Mouse (Mus musculus) skeletal muscle tissue, adult 2 months (tissue): ENCODE data around the gene Sox6.
A peak's percentile ranks its signal among the peaks of the same experiment; 100 is the strongest.
"Not testable (repeated sequence)": the region's sequence is repeated elsewhere in the genome, so short reads cannot be mapped to it uniquely, and the experiment has no call there.

Experiments
- DNase-seq: peaks from one replicate; pipeline ENCODE4 v3.0.0-alpha.2; 2012; ENCODE audit warnings: low read depth, low spot score

Sox6 gene

GRCm38 (mm10) chr7:115662121-115662520 lies 376.5 kb downstream of the Sox6 start:
- no peak for DNase-seq

DNA sequence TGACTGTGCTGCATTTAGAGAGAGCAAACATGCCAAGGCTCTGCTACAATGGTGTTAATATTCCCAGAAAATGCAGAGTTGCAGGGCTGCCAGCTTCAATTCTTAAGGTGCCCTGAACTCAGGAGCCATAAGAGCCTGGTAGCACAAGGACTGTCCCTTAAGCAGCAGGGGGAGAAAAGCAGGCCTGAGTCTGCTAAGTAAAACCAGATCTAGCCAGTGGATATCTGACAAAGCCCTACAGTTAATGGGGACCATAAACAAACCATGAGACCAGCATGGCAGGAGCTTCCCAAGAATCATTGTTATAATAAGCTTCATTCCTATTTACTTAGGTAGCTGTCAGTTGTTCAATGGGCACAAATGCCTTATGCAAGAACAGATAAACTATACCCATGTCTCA lies 391.9 kb downstream of the Sox6 start:
- no peak for DNase-seq

DNA sequence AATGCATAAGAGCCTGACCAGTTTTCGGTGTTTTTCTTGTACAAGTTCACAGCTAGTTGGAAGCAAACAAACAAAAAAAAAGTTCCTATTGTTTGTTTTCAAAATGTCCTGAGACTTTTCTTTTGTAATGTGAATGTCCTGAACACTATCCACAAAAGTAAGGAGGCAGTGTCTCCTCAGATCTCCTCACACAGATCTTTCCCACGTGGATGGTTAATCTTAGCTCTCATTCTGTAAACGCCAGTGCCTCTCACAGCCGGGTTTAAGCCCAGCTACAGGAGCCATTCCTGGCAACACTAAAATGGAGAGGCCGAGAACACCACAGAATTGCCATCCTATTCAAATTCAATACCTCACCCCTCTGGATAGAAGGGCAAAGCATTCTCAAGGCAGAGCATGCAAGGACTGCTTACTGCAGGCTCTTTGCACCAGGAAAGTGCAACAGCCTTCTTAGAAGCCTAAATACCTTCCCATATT lies 392.6 kb downstream of the Sox6 start:
- no peak for DNase-seq

- DNase-seq: no peak
Measured at GRCm38 (mm10) chr7:115645272-115645970, 393.2 kb downstream of the Sox6 start.

DNA sequence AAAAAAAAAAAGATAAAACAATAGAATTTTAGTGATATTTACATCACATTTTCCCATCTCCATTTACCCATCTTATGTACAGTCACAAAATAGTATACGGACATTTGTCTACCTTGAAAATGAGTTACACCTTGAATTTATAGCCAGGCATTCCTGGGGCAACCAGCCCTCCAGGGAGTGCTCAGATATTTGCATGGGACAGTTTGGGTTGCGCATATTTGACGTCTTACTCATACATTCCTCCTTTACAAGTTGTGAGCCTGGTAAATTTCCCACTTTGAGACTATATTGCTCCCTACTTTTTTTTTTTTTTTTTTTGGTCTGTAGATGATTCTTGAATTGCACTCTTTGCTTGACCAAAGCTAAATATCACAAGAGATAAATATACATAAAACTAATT lies 407.9 kb downstream of the Sox6 start:
- no peak for DNase-seq

- no peak for DNase-seq
Measured at GRCm38 (mm10) chr7:115630287-115630686, 408.3 kb downstream of the Sox6 start.

DNA sequence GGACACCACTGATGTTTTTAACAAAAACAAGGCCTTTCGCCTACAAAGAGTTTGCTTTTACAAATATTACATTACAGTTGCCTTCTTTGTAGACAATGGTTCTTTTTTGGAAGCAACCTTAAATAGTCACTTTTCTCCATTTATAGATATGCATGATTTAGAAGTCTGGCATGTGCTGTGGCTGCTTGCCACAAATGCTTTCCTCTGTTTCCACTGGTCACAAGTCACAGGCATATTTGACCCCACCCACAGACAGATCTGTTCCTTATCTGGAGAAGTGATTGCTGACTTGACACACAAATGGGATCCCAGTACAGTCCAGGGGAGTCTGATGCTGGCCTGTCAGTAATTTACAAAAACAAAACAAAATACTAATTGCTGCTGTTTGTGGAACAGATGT lies 409.8 kb downstream of the Sox6 start:
- no peak for DNase-seq

DNA sequence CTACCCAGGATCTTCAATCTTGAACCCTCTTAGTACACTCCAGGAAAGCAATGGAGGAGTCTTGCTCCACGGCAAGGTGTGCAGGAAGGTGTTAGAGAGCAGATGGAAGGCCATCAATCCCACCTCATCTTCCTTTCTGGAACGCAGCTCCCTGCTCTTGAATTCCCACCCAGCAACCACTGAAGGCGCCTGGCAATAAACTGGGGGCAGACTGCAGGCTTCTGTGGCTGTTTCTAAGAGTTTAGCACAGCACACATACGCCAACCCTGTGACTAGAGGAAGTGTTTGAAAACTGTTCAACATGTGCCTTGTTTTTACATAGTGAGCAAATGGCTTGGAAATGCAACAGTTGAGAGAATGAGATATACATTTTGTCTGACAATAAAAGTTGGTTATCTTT lies 412.6 kb downstream of the Sox6 start:
- no peak for DNase-seq

DNA sequence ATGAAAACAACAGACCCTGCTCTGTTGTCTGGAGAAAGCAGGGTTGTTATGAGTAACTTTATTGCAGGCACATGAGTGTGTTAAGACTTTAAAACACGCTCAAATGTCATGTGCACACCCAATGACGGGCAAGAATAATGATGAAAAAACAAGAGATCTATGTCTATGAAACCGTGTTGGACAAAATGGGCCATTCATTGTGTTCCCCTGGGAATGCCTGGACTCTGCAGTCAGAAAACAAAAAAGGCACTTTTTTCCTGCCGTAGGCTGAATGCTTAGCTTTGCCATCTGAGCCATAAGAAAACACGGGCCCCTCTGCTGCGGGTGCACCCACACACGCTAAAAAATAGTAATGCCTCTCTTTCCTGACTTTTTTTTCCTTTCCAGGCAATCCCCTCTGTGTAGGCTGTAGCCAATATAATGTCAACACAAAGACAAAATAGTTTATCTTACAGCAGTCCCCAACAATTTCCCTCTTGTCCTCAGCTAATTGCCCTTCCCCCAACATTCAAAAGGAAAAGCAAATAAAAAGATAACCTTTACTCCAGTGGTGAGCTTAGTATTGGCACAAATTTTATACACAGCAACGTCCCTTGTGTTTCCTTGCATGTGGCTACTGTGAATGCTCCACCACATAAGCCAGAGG lies 413.6 kb downstream of the Sox6 start:
- no peak for DNase-seq

DNA sequence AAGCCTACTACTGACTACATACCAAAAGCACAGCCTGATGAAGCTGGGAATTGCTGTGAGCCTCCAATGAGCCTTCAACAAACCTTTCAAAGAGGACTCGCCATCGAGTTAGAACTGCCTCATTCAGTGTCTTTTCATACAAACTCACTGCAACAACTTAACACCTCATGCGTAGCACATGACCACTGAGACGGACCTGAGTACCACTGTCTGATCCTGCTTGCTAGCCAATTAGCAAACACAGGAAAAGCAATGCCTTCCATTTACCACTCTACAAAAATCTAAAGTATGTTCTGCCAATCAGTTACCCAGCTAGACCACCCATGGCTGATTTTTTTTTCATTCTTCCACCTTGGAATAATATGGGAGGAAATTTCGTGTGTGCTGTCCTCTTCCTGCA lies 414.1 kb downstream of the Sox6 start:
- DNase-seq: no peak

DNA sequence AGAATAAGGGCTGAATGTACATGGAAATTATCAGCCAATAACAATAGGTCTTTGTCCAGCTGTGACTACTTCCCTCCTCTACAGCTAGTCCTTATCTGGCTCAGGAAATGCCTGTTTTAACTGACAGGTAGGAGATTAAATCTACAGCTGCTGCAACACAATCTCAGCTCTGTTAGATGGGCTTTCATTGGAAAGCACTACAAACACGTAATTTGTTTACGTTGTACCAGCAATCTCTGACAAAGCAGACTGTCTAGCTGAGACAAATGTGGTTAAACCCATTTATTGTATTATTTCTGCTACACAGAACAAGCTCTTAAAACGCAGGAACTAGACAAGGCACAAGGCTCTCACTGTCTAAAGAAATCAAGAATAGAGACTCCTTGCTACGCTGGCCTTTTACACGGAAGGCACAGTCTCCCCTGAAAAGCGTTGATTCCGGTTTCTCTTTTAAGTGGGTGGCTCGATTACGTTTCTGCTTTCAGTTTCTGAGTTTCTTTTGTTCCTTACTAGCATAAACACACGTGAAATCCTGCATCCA lies 422.8 kb downstream of the Sox6 start:
- no peak for DNase-seq

DNA sequence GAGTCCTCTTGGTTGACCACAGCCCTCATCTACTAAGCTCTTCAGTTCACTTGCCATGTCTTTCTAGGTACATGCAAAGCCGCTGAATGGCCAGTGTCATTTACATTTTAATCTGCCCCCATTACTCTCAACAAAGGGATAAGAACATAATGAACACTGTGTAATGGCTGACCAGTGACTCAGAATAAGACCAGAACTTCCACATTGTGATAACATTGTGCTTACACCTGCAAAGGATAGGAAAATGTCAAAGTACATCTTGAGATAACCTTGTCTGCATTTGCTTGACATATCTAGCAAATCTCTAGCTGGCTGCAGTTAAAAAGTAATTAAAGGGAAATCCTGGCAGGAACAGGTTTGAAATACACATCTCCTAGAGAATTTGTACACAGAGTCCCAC lies 431.1 kb downstream of the Sox6 start:
- DNase-seq: no peak

DNA sequence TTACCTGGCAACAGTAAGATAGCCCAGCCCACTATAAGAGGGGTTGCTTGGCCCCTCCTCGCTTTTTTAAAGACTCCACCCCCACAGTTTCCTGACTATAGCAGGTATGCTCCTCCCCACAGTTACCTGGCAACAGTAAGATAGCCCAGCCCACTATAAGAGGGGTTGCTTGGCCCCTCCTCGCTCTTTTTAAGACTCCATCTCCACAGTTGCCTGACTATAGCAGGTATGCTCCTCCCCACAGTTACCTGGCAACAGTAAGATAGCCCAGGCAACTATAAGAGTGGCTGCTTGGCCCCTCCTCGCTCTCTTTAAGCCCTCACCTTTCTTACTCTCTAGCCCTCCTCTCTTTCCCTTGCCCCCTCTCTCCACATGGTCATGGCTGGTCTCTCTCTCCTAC lies 432.5 kb downstream of the Sox6 start:
- DNase-seq: not testable (repeated sequence)

DNA sequence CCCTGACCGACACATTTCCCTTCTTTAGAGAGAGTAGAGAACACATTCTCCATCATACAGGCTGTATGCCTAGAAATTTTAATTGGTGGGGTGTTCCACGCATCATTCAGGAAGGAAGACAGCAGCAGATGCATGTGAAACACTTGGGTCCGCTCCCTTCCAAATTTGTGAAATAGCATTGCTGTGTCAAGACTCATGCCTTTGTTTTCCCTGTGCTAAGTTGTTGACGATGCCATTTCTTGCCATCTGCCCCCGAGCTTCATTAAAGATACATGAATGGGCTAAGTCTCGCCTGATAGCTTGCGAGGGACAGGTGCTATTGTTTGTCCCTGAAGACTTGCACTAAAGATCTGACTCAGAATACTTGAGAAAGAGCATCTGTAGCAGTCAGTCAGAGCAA lies 433.7 kb downstream of the Sox6 start:
- no peak for DNase-seq

- DNase-seq: peak; percentile 11
Measured at GRCm38 (mm10) chr7:115597376-115597775, 441.2 kb downstream of the Sox6 start.

GRCm38 (mm10) chr7:115580461-115580860 lies 458.1 kb downstream of the Sox6 start:
- DNase-seq: no peak

DNA sequence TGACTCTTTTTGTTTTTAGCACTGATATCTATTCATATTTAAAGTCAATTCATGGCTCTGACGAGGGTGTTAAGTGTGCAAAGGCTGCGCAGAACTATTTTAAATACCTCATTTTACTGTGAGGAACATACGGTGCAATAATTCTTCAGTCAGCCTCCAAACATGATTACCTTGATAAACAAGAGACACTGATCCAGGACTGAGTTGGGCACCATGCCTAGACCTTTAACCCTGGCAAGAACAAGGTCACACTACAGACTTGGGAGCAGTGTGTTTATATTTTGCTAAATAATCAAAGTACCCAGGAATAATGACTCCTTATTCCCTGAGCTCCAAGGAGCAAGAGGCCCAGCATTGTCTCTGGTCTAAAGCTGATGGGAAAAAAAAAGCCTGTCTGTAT lies 458.8 kb downstream of the Sox6 start:
- DNase-seq: no peak

GRCm38 (mm10) chr7:115576387-115576786 lies 462.2 kb downstream of the Sox6 start:
- no peak for DNase-seq

DNA sequence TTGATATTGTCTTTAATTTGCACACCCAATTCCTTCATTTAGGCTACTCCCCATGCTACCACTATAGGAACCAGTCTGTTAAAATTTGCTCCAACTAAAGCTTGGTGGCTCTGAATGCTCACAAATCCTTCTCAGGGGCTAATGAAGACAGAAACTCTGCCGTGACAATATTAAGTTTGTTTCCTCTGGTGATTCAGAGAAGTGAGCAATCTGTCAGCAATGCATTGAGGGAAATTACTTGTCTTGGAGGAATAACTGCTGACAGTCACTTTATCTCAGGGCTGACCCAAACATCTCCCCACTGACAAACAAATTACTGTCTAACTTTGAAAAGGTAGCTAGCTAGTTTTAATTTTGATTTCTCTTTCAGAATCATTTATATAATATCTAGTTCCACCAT lies 463.8 kb downstream of the Sox6 start:
- no peak for DNase-seq

DNA sequence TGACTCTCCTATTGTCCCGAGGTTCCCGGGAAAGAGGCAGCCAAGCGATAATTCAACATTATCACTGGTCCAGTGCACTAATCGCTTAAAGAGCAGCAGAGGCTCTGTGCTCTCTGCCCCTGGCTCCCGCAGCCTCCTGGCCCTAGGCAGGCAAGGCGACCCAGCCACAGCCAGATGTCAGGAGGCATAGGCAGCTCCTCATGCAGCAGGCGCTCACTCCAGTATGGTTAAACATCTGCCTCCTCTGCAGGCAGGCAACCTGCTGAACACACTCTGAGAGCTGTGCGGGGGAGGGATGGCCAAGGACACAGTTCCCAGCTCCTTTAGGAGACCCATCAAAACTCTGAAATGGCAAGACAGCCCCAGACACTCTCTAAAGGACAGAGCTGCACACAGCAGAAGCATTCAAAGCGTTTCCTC lies 469.8 kb downstream of the Sox6 start:
- DNase-seq: no peak

- peak; percentile 48 for DNase-seq
Measured at GRCm38 (mm10) chr7:115568301-115568700, 470.3 kb downstream of the Sox6 start.

DNA sequence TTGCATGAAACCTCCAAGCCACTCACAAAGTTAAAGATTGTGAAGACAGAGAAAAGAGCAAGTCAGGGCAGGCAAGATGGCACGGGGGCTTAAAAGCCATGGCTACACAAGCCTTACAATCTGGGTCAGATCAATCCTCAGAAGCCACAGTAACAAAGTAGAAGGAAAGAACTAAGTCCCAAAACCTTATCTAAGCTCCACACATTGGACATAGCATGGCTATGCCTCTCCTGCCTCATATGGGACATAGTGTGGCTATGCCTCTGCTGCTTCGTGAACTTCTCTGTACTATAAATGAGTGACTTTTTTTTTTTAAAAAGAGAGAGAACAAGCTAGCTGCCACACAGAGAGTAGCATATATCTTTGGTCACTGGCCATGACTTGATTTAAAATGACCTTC lies 471.8 kb downstream of the Sox6 start:
- no peak for DNase-seq

GRCm38 (mm10) chr7:115565060-115565426 lies 473.6 kb downstream of the Sox6 start:
- DNase-seq: no peak
